Mouse (Mus musculus) liver (tissue): ENCODE data around the gene Zfp180.
"Not testable (repeated sequence)": the region's sequence is repeated elsewhere in the genome, so short reads cannot be mapped to it uniquely, and the experiment has no call there.

ENCODE experiments used
- DNase-seq: peaks from one replicate; pipeline ENCODE4 v3.0.0-alpha.2; 2020; ENCODE audit warnings: mixed read lengths

Gene Zfp180

DNA sequence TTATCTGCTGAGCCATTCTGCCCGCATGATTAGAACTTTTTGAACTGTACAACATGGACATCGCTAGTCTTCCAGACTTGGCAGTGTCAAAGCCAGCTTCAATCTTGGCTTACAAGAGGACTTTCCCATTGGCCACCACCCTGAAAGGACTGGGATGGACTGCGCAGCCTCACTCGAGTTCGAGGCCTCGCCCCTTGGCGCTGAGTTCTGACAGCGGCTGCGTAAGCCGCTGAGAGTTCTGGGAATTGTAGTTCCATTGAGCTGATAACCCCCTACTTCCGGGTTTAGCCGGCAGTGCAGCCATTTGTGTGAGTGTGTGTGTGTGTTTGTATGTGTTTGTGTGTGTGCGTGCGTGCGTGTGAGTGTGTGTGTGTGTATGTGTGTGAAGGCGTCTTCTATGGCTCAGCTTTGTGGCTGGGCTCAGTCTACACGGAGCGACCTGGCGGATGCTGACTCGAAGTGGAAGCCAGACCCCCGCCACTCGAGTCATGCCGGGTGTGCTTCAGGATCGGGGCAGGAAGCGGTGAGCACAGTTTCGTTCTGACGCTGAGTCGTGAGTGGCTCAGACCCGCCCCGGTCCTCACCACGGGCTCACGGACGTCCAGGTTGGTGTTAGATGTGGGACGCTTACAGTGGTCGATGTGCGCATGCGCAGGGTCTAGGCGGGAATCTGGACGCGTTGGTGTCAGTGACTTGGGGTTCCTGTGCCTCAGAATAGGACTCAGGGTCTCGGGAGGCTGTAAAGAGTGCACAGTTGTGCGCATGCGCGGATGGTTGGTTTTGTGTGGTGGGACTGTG, at the start of gene Zfp180:
Gene Zfp180 (plus strand): TSS at position 291 of the 798 bp plus-strand sequence.
- DNase-seq, result peak; percentile 94

DNA sequence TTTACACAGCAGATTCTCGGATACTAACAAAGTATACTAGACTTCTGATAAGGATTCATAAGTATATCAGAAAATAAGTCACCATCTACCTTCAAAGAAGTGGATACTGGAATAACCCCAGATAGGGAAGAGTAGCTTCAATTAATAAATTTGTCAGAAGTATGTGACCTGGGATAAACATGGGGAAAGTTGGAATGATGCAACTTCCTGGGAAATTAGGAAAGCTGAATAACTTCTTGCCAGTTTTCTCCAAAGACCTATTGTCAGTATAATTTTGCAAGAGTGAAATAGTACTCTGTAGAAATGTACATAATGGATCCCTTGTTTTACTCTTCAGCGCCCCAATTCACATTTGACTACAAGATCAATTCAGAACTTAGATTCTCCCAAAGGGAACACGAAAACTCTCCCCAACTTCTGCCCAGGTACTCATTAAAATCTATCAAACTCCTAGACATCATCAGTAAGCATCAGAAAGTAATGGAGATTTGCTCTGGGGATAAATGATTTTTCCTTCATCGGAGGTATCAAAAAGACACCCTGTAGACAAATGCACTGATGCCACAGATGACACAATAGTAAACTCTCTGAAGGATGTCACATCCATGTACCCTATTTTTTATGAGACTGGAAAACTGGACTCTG, 28.9 kb upstream of the Zfp180 start, which contains the start of gene Vmn1r183:
Gene Vmn1r183 (plus strand): TSS at position 595 of the 645 bp plus-strand sequence.
- DNase-seq, result no peak

DNA sequence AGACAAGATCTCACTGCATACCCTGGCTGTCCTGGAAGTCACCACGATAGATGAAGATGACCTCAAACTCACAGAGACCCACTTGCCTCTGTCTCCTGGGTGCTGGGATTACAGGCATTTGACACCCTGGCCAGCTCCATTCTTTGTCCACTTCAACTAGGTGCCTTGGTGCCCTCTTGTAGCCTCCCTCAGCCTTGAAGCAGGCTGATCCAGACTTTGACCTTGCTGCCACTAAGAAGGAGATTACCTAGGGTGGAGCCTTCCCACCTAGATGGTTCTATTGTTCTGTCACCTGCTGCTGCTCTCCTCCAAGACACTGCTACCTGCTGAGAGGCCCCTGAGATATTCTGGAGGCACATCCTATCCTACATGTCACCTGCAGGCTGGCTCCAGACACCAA, 7.3 kb upstream of the Zfp180 start:
- DNase-seq, result not testable (repeated sequence)

DNA sequence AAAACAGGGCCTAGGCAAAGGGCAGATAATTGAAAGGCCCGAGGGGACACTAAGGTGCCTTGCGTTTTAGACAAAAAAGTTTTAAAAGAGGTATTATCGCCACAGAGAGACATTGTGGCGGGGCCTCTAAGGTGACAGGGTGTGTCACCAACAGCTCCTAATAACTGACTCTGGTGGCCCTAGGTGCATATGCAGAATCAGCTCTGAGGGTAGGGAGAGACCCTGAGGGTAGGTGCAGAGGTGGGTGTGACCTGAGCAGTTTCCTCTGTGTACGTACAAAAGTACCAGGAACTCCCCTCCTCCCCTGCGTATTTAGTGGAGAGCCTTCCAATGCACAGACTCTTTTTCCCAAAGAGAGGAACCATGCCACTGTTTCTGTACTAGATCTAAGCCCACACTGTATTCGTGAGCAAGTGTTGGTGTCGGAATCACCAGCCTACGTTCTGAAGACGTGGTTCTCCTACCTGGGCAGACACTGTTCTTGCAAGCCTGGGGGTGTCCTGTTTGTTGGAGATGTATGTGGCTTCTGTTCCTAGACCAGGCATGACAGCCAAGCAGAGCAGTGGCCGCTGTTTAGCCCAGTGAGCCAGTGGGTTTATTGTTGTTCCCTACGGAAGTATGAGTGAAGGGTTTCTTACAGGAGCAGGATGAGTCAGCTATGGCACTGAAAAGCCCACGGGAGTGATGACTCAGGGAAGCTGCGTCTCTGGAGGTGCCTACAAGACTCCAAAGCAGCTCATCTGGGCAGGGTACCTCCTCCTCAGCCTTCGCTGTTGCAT, 922 bp downstream of the Zfp180 start:
- peak; percentile 48 for DNase-seq

DNA sequence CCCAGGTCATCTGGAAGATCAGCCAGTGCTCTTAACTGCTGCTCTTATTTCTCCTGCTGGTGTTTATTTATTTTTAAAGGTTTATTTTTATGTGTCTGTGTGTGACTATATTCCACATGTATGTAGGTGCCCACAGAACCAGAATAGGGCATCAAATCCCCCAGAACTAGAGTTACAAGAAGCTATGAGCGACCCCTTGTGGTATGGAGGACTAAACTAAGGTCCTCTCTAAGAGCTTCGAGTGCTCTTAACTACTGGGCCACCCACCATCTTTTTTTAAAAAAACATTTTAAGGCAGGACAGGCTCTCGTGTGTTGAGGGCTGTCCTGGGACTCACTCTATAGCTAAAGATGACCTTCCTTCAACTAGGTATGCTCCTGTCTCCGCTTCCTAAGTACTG, 5.1 kb downstream of the Zfp180 start:
- DNase-seq, result no peak

DNA sequence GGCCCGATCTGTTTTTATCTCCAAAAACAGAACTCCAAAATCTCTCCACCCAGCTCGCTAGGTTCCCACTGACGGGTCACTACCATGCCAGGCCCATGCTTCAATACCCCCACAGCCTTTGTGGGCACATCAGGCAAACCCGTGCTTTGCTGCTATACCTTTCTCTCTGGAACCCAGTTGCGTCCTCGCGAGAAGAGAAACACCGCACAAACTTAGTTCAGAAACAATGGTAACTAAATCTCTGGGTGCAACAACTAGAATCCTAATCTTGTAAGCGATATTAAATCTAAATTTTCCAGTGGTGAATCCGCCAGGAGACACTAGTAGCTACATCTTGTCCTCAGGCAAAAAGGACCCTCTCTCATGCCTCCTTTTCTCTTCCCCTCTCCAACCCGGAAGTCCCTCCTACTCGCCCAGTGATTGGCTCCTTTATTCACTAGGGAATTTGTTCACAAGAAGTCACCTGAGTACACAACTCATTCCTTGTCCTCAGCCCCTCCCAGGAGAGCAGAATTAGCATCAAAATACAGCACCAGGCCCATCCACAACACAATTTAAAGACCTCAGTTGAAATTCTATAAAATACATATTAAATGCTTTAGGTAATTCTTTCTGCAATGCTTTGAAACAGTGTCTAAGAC, 5.9 kb downstream of the Zfp180 start:
- DNase-seq, result no peak

DNA sequence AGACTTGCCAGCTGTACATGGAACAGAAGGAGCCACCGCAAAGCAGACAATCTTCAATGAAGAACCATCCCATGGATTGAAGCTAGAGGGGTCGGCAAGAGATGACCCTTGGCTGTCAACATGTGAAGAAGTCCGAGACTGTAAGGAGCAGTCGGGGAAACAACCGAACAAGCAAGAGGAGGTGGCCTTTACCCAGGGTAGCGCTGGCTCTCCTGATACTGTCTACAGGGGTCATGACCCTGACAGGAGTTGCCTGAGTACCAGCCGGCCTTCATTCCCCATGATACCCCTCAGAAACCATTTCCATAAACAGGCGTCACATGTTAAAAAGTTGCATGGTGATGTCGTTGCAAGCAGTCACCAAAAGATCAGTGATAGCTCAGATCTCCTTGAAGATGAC, 22.7 kb downstream of the Zfp180 start:
- DNase-seq, result no peak

DNA sequence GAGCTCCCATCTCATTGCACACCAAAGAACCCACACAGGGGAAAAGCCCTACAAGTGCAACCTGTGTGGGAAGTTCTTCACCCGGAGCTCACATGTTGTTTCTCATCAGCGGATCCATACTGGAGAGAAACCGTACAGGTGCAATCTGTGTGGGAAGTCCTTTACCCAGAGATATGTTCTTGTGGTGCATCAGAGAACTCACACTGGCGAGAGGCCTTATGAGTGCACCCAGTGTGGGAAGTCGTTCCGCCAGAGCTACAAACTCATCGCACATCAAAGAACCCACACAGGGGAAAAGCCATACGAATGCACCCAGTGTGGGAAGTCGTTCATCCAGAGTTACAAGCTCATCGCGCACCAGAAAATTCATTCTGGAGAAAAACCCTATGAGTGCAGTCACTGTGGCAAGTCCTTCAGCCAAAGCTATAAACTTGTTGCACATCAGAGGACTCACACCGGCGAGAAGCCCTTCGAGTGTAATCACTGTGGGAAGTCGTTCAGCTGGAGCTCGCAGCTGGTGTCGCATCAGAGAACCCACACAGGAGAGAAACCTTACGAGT, 23.5 kb downstream of the Zfp180 start:
- DNase-seq, result no peak

DNA sequence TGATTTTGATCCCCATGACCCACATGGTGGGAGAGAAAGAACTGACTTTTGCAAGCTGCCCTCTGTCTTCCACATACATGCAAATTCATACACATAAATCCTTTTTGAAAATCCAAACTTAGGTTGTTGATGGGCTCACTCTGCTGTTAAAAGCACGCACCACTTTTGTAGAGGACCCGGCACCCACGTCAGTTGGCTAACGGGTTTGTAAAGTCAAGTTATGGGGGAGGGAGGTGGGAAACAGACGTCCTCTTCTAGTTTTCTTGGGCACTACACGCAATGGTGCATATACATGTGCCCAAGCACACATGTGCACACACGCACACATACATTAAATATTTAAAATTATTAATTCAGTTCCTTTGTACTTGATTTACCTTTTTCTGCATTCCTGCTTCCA, 29.1 kb downstream of the Zfp180 start:
- no peak for DNase-seq

DNA sequence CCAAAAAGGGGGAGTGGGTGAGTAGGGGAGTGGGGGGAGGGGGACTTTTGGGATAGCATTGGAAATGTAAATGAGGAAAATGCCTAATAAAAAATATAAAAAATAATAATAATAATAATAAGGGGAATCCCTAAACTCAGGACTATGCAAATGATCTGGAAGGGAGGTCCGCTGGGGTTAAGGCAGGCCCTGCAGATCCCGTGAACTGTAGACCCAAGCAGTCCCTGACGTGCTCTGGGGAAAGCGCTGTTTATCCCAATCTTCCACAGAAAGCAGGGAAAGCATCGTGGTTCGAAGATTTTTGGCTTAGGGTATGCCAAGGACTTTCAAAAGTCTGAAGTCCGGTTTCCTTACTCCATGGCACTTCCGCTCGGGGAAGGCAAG, 30.0 kb downstream of the Zfp180 start:
- DNase-seq, result no peak

DNA sequence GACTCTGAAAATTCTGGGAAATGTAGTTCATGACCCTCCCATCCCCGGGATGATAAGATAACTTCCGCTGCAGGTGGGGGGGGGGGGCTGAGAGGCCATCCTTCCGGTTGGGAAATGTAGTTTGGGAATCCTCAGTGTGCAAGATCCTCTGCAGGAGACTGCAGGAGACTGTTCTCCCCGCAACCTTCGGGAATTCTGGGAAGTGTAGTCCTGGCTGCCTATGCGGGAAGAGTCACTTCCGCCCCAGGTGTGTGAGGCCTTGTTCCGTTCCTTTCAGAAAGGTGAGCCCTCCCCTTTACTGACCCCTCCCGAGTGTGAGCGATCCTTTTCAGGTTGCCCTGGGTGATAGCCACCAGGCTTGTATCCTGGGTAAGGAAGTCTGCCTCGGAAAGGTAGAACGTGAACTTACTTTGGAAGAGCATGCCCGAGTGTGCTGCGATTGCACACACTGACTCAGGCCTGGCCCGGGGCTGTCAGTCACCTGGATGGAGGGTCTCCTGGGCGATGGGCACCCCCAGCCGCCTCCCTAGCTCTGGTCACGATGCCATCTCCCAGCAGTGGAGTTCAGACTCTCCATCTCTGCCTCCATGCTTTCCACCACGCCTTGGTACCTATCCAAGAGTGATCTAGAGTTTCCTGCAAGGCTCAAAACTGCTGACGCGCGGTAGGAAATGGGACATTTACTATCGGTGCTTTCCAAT, 30.6 kb downstream of the Zfp180 start, which contains the start of gene Zfp112:
Gene Zfp112 (plus strand): TSS at position 159 of the 701 bp plus-strand sequence.
- DNase-seq, result peak; percentile 77

DNA sequence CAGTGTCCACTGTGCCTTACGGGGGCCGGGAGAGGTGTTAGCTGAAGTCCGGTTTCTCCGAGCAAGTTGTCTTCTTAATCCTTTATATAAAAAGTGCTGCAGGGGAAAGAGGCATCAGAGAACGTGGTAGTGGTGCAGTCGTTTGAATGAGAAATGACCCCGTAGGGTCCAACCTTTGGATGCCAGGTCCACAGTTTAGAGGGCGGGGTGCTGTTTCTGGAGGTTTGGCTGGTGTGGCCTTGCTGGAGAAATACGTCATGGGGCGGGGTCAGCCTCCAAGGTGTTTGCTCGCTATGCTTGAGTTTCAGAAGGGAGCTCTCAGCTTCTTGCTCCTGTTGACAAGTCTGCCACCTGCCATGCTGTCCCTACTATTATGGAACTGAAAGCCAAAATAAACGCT, 31.3 kb downstream of the Zfp180 start:
- peak; percentile 67 for DNase-seq

DNA sequence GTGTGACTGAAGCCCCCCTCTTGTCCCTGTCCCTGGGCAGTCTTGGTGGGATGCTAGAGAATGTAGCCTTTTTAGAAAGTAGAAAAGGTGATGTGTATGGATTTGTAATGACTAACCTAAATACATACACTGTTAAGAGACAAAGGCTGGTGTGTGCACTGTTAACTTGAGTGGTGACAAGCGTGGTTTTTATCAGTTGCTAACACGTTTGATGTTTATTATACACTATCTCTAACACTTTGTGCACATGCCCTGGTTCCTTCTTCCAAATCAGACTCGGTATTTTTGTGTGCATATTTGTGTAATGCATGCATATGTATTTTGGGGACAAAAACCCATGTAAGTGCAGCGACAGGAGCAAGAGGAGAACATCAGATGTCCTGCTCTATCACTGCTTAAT, 34.9 kb downstream of the Zfp180 start:
- no peak for DNase-seq

DNA sequence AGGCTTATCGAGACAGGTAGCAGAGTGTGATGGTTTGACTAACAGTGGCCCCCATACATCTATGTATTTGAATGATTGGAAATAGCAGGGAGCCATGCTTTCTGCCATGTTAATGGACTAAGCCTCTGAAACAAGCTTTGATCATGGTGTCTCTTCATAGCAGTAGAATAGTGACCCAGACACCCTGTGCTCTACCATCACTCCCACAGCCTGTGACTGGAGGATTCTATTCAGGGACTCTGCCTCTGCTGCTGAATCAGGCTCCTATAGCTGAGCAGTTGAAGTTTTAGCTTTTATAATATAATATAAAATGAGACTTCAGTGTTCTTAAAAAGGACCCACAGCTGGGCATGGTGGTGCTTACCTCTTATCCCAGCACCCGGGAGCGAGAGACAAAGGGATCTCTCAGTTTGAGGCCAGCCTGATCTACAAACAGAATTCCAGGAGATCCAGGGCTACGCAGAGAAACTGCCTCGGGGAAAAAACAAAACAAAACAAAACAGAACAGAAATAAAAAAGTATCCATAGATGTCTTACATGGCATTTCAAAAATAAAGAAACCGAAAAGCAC, 51.8 kb downstream of the Zfp180 start:
- DNase-seq, result no peak

DNA sequence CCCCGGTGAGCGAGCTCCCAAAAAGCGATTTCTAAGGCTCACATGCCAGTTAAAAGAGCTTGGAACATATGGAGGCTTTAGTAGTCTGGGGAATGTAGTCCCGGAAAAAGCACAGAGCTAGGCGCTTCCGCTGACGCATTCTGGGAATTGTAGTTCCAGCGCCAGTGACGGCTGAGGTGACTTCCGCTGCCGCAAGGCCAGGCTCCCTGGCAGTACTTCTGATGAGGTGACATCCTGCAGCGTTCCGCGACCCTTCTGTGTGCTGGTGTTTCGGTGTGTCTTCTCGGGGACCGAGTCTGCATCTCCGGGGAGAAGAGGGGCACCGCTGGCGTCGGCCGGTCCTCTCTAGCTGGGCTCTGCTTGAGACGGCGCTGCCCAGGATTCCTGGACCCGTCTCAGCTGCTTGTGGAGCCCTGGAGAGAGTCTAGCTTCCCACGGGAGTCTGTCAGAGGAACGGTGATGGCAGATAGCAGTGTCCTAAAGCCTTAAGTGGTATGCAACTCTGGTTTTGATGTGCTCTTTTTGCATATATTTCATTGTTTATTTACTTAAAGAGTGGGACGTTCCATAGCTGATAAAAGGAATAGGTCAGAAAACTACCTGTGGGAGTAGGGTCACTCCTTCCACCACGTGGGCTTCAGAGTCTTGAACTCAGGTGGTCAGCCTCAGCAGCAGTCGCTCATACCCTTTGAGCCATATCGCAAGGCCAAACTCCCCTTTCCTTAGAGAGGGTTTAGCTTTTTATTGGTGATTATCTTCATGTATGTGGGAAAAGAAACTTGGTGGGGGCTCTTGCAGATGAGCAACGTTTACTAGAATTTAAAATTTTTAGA, 52.5 kb downstream of the Zfp180 start, which contains the start of gene Zfp235:
Gene Zfp235 (plus strand): TSS at position 174 of the 833 bp plus-strand sequence.
- DNase-seq, result peak; percentile 85

DNA sequence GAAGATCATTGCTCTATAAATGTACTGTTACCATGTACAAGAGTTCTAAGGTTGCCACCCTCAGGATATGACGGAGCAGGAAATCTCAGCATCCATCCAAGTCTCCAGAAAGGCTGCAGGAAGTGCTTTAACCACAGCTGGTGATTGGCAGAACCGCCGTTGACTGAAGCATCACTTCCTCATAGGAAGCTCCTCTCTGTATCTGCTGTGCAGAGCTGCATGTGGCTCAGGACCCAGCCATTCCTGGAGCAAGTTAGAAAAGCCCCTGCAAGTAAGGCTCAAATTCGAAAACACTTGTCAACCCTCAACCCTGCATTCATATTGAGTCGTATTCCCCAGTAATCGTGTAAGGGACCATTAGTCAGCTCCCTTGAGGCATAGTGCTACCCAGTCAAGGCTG, 60.8 kb downstream of the Zfp180 start:
- DNase-seq, result no peak

DNA sequence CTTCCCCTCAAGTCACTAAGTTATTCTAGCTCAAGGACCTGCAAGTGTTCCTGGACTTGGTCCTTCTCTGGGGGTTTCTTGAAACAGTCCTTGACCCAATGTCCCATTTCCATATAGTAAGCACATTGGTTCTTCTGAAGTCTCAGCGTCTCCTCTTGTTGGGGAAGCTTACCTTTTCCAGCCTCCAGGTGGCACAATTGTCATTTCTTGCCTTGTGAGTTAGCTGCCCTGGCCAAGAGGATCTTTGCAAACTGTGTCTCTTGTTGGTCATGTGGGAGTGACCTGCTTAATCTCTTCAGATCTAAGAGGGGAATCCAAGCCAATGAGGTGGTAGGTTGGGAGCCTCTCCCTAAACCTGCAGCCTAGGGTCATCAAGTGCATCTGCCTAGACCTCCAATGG, 71.5 kb downstream of the Zfp180 start:
- DNase-seq, result peak; percentile 14
